In the genomic region with DNA sequence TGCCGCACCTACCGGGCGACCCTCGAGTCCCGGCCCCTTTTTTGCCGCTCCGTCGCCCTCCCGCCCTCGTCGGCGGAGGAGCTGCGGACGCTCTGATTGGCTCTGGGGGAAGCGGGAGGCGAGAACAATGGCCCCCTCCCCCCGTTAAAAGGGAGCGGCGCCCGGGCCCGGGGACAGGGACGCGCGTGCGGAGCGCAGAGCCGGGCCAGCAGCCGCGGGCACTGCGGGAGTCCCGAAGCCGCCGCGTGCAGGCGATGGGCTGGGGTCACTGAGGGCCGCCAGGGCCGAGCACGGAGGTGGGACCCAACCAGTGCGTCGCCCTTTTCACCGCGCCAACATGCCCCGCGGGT, we compare ENCODE assay signal across 8 mouse cellular contexts. TPM values are rescaled to one million over a fixed set of nuclear protein-coding genes. Genes with fewer than 3 reads are reported as not detected.
DNase-seq lines count a peak whose midpoint lies in the region; ATAC-seq and TF ChIP-seq lines count a peak whose summit lies in the region.
"Had no signal": no experiment of that assay in that cellular context is flagged by ENCODE, and none has a peak within 500 bp of the region (broad histone marks: within the 10 kb centered on the region; RNA-seq: fewer than 3 reads in every experiment).

No protein-coding gene starts in this region.

- no peak for DNase-seq in liver, adult 2 months (ENCODE audit: extremely low read depth, low read depth, low spot score)
- DNase-seq in liver = no peak
- peak; percentile 36 for DNase-seq in layer of hippocampus, adult 9-11 months
- DNase-seq in adipocyte (ENCODE audit: low spot score) = no peak

- H3K27ac ChIP-seq in liver, adult 2 months (replicated peaks; ENCODE audit: insufficient read depth, low read depth, low read length) = no peak overlapping the region
- H3K27ac ChIP-seq in bone marrow macrophage, adult 2 months (ENCODE audit: insufficient read depth, low read depth, low read length) = no peak overlapping the region
- H3K27ac ChIP-seq in embryonic fibroblast, embryonic 13.5 days (ENCODE audit: insufficient read depth, low read length) = no peak overlapping the region
- H3K27ac ChIP-seq in midbrain, embryonic 13.5 days = peak overlapping the region; percentile 97

- 0 out of 2 replicates have a peak, but pooled peaks cover 3% of the 10 kb centered on the region for H3K4me1 ChIP-seq in liver, adult 2 months (ENCODE audit: control insufficient read depth, insufficient read depth, low read length)
- H3K4me1 ChIP-seq in bone marrow macrophage, adult 2 months (ENCODE audit: control insufficient read depth, insufficient read depth, low read length) = no peaks in the 10 kb centered on the region
- no peaks in the 10 kb centered on the region; the same call in 1 of the 2 replicates for H3K4me1 ChIP-seq in embryonic fibroblast, embryonic 13.5 days (ENCODE audit: control insufficient read depth, insufficient read depth, low read length)
- peaks cover 78% of the 10 kb centered on the region for H3K4me1 ChIP-seq in midbrain, embryonic 13.5 days (replicated peaks)

- peak overlapping the region; percentile 29; the same call in 1 of the 2 replicates for H3K4me3 ChIP-seq in liver, adult 2 months (ENCODE audit: insufficient read depth, low read depth, low read length)
- peak overlapping the region; percentile 52 for H3K4me3 ChIP-seq in bone marrow macrophage, adult 2 months (ENCODE audit: insufficient read depth, low read length)
- peak overlapping the region; percentile 31 for H3K4me3 ChIP-seq in embryonic fibroblast, embryonic 13.5 days (ENCODE audit: insufficient read depth, low read length)
- peak overlapping the region; percentile 81 for H3K4me3 ChIP-seq in midbrain, embryonic 13.5 days (replicated peaks)

- TF ChIP-seq CTCF in liver, adult 2 months (IDR thresholded peaks at IDR 0.05; ENCODE audit: low read depth, low read length) = no peak
- no peak for TF ChIP-seq CTCF in bone marrow macrophage, adult 2 months (IDR thresholded peaks at IDR 0.05; ENCODE audit: low read depth, low read length)
- TF ChIP-seq CTCF in embryonic fibroblast, embryonic 13.5 days (IDR thresholded peaks at IDR 0.05; ENCODE audit: borderline replicate concordance, insufficient read depth, low read length) = no peak

- H3K9ac ChIP-seq in liver, adult 2 months (ENCODE audit: low read depth, low read length) = no peak overlapping the region
- H3K9ac ChIP-seq in midbrain, embryonic 13.5 days (replicated peaks) = peak overlapping the region; percentile 96

- 2% methylated on average over 43 of the region's 44 CpGs for WGBS in liver, adult 2 months
- WGBS in midbrain, embryonic 13.5 days = under 1% methylated on average over 39 of the region's 44 CpGs

- H3K4me2 ChIP-seq in midbrain, embryonic 13.5 days (replicated peaks) = peak overlapping the region; percentile 92

- H3K27me3 ChIP-seq in liver, adult 2 months (ENCODE audit: control insufficient read depth, insufficient read depth, low read length) = peaks cover 60% of the 10 kb centered on the region
- H3K27me3 ChIP-seq in midbrain, embryonic 13.5 days = peaks cover 35% of the 10 kb centered on the region

- peak; percentile 61 for ATAC-seq in midbrain, embryonic 13.5 days

- no peaks in the 10 kb centered on the region for H3K36me3 ChIP-seq in liver, adult 2 months (ENCODE audit: control insufficient read depth, insufficient read depth, low read length)
- no peaks in the 10 kb centered on the region for H3K36me3 ChIP-seq in midbrain, embryonic 13.5 days

- no peaks in the 10 kb centered on the region for H3K9me3 ChIP-seq in midbrain, embryonic 13.5 days

- no peaks in the 10 kb centered on the region for H3K79me2 ChIP-seq in liver, adult 2 months (ENCODE audit: control insufficient read depth, insufficient read depth, low read length)

- TF ChIP-seq POLR2A in liver, adult 2 months (IDR thresholded peaks at IDR 0.05; ENCODE audit: extremely low read depth, insufficient read depth, low read length) = no peak
- no peak for TF ChIP-seq POLR2A in bone marrow macrophage, adult 2 months (IDR thresholded peaks at IDR 0.05; ENCODE audit: borderline replicate concordance, low read depth, low read length)
- no peak for TF ChIP-seq POLR2A in embryonic fibroblast, embryonic 13.5 days (IDR thresholded peaks at IDR 0.05; ENCODE audit: low read depth, low read length)

RNA-seq across cellular contexts. Expression of gene Insm1, which starts 0.2 kb away (rescaled TPM):
- not detected in 2 replicates for total RNA-seq in liver, adult 2 months (2014; rRNA removed)
- polyA plus RNA-seq in liver, adult 2 months (2012; rRNA removed) = 0.04 TPM in 1 of 2 replicates, not detected in the other
- not detected in 2 replicates for polyA plus RNA-seq in bone marrow macrophage, adult 2 months (2012; ENCODE audit: insufficient read depth, insufficient read length, missing spikeins)
- polyA plus RNA-seq in embryonic fibroblast, embryonic 13.5 days (2011; ENCODE audit: insufficient read length, low read depth, missing spikeins) = not detected in 2 replicates
- polyA plus RNA-seq in midbrain, embryonic 13.5 days (2015; fragmentation: Nextera tagmentation; extraction: Ambion mirVana) = 7.1 and 8.9 TPM in 2 replicates
- total RNA-seq: common myeloid progenitor, adult 5-6 weeks had no signal

Comparison
In these comparisons a context has a peak if more than half of its experiments do, and no peak if none do; other contexts are left out.
1. H3K4me3 ChIP-seq: peak in every context shown above with its lines; median percentile 81 in midbrain, embryonic 13.5 days; 52 in bone marrow macrophage, adult 2 months; 31 in embryonic fibroblast, embryonic 13.5 days; 29 in liver, adult 2 months.